Mouse (Mus musculus) left cerebral cortex, postnatal 14 days (tissue): ENCODE results near the gene Zbtb20. TPM values are rescaled to one million over a fixed set of nuclear protein-coding genes. Genes with fewer than 3 reads are reported as not detected.

Experiments
- DNase-seq, 2 experiments: peaks; one replicate each; pipeline ENCODE4 v3.0.0; 2021 to 2022; ENCODE audit warnings: low spot score in 2 of 2, mixed read lengths in 1 of 2
- intact Hi-C: fragments of 180-260 bp; cut with DNase I; formaldehyde crosslinking; loops from one replicate; pipeline ENCODE4 v1.15.1; 2025
- total RNA-seq, 2 experiments: library from RNA; stranded (reverse); gene quantifications; 2 replicates each; pipeline ENCODE4 v1.2.3; 2021

Zbtb20 gene
- total RNA-seq, 2 experiments from 2014 or later: 48.4 to 53.0 TPM

DNA sequence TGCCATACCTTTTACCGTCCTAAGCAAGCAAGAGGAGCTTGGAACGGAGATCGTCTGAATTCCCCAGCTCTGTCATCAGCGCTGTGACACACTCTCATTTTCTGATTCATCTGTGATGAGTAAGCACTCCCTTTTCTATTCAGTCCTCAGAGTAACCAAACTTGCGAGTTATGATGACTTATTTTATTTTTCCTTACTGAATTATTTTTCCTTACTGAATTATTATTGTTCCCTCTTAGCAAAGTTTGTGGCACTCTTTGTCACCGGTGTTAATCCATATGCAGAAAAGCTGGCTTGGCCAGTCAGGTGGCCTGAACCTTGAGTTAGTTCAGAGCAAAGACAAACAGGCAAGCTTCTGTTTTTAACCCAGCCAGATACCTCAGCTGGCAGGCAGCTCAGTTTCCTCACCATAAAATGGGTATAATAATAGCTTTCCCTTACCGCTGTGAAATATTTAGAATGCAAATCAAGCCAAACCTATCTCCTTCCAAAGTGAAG is 583.1 kb downstream of the Zbtb20 start:
- intact Hi-C loops: no loop called here
- DNase-seq: no peak

DNA sequence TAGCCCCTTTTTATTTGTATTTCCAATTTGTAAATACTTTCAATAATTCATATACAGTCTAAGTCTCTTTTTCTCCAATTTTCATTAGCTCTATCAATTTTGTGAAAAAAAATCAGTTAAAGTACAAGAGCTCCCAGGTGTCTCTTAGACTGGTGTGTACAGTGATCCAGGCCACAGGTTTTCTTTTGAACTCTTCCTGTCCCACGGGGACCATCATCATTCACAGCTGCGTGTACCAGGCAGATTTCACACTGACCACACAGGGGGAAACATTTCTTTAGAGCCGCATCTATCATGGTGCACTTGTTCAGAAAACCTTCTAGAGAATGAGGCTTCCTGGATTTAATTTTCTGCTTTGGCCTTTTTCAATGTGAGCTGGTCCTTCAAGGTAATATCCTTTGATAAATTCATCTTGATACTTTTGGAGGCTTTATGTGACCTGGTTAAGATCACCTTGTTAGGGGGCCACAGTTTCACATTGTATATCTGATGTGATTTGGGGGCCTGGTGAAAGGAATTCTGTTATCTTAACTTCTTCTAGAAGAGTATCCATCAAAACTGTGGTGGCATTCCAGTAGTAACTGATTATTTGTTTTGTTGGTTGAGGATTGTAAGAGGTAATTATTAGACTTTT is 586.2 kb downstream of the Zbtb20 start:
- intact Hi-C loops: no loop called here

GRCm38 (mm10) chr16:43462470-43463455 is 587.1 kb downstream of the Zbtb20 start:
- intact Hi-C loops: no loop called here
- no peak for DNase-seq

More for the DNA sequence above, 586.2 kb downstream of the Zbtb20 start:
- DNase-seq: no peak

DNA sequence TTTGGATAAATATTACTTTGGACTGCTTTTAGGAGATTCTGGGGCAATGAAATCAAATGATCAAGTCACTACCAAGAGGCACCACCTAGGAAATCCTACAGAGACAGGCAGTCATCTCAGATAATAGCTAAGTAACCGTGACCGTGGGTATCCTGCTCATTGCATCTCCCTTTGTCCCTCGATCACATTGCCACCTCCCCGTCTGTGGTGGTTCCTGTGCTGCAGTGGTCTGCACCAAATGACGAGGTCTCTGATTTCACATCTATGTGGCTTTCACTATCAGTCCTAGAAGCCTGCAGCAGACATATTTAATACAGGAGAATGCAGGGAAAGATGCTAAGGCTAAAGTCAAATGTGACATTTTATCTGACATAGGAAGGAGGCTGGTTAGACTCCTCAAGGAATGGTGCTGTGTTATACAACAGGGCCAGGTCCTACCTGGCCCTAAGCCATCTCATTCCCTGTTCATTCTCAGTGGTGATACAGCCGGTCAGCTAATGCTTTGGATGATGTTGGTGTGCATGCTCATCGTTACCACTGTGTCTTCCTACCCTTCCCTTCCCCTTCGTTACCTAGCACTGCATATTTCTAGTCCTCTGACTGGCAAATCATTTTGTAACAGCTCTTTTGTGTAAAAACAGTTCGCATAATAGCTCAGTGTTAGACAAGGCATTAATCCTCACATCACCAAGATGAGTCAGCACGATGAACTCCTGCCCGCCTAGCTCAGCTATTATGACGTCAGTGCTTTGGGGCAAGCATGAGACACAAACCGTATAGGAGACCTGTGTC is 588.2 kb downstream of the Zbtb20 start:
- peak; percentile 24 to 31 for DNase-seq
- intact Hi-C loops: no loop called here

DNA sequence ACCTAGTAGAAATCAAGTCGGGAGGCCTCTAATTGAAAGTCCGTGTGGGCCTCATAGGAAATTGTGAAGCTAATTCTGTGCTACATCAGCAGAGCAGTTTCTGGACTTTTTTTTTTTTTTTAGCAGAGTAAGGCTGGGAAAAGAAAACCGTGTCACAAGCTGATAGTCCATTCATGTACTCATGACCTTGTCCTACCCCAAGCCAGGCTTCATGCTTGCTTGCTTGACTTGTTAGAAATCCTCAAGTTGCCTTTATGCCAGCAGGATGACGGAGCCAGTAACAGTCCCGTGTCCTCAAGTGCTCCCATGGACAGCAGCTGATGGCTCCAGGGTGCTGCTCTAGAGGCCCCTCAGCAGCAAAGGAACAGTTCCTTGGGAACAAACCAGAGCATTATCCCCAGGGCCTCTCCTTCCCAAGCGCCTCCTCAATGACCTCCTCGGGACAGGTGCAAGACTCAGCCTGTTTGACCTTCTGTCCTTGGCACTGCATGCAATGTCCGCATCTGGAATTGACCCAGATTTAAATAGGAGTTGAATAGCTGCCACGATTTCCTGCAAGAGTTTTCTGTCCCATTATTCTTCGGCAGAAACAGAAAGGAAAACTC is 588.9 kb downstream of the Zbtb20 start:
- intact Hi-C loops: no loop called here
- DNase-seq: peak; percentile 30 to 43

- no peak for DNase-seq
- intact Hi-C loops: no loop called here
These were observed 589.7 kb downstream of the Zbtb20 start for GRCm38 (mm10) chr16:43465368-43465839.

- intact Hi-C loops: no loop called here
- DNase-seq: no peak
These were observed 590.5 kb downstream of the Zbtb20 start for GRCm38 (mm10) chr16:43465921-43466748.

DNA sequence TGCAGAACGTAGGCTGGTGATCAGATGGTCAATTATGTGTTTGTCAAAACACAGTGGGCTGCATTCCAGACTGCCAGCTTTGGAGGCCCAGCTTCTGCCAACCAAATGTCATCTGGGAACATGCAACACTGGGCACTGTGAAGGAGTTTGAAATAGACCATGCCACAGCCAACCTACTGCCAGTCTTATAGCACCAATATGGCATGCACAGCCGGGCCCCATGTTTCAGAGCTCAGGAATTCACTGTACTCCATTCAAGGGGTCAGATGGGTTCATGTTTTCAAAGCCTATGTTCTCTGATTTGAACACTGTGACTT is 591.0 kb downstream of the Zbtb20 start:
- DNase-seq: peak in 1 of 2 experiments; percentile 55
- intact Hi-C loops: no loop called here

GRCm38 (mm10) chr16:43471060-43471459 is 595.4 kb downstream of the Zbtb20 start:
- no peak for DNase-seq
- intact Hi-C loops: no loop called here

DNA sequence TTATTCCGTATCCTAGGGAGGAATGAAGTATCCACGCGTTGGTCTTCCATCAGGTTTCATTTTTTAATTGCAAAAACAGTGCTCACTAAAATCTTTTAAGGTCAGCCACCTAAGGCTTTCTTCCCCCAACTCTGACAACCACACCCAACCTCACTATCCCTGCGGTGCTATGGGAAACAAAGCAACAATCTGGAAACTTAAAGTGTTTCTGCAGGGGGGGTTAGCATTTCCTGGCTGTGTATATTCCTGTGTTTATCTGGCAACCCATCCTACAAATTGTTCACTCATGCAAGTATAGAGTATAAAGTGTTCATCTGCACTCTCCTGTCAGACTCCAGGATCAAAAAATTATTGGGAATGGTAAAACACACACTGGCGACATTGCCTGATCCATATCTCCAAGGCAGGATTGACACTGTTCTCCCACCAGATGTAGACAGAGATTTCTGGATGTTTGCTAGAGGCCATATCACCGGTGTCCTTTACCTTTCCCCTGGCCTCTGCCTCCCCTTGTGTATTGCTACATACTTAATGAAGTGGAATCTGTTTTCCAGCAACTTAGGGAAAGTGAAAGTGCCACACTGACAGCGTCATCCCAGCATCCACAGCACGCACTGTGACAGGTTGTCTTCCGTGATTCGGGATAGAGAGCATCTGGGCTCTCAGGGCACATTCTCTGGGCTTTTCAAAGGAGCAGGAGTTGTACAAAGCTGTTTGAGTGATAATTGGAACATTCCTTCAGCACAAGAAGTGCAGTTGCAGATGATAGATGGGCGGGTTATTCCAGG is 599.5 kb downstream of the Zbtb20 start:
- intact Hi-C loops: no loop called here

GRCm38 (mm10) chr16:43476921-43477320 is 601.2 kb downstream of the Zbtb20 start:
- intact Hi-C loops: no loop called here
- no peak for DNase-seq

More for the DNA sequence above, 599.5 kb downstream of the Zbtb20 start:
- DNase-seq: no peak

DNA sequence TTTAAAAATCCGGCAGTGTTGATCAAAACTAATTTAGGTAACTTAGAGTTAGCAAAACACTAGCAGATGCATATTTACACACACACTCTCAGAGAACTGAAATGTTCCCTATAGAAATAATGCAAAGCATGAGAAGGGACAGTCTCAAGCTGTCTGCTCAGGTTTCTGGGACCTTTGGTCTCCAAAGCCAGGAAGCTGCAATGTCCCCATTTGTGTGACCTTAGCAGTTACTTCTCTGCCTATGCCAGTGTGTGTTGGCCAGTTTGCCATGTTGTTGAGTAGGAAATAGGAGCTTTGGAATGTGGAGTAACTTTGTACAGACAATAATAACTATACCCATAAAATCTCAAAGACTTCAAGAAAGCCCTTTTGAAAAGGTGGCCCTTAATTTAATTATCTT is 602.7 kb downstream of the Zbtb20 start:
- intact Hi-C loops: no loop called here
- DNase-seq: no peak

- intact Hi-C loops: no loop called here
- no peak for DNase-seq
These were observed 604.9 kb downstream of the Zbtb20 start for GRCm38 (mm10) chr16:43480532-43480931.

GRCm38 (mm10) chr16:43482125-43482524 is 606.4 kb downstream of the Zbtb20 start:
- intact Hi-C loops: no loop called here
- DNase-seq: no peak

GRCm38 (mm10) chr16:43482738-43483137 is 607.1 kb downstream of the Zbtb20 start:
- intact Hi-C loops: no loop called here
- no peak for DNase-seq

DNA sequence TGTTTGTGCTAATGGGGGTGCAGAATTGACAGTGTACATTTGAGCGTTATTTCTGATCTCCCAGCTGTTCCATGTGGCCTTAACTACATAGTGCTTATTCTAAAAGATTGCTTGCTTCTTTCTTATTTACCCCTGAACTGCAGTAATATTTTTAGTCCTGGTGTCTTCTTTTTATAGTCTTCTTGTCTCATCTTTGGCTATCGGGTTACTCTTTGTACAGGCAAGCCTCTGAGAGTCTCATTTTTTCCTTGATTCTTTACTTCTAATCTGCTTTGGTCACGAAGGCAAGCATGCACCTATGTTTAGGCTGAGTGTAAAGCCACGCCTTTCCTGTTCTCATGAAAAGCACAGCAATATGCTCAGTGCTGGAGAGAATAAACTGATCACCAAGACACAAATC is 608.7 kb downstream of the Zbtb20 start:
- intact Hi-C loops: no loop called here
- DNase-seq: no peak

DNA sequence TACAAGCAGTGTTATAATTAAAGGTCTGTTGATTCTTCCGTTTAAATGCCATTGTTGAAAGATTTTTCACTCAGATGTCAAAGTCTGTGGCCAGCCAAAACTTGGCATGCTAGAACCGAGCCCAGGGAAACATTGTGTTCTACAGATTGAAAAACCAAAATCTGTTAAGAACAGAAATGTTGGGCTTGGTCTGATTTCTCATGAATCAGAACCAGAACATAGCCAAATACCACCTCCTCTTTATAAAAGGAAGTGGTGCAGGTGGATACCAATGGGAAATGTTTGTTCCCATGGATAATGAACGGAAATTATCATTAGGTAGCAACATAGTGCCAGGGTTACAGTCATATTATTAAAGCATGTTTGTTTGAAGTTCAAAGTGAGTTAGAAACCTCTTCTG is 613.7 kb downstream of the Zbtb20 start:
- DNase-seq: no peak
- intact Hi-C loops: no loop called here

- no peak for DNase-seq
These were observed 614.3 kb downstream of the Zbtb20 start for GRCm38 (mm10) chr16:43489984-43490383.

More at GRCm38 (mm10) chr16:43489984-43490383, 614.3 kb downstream of the Zbtb20 start:
- intact Hi-C loops: no loop called here
